Mouse (Mus musculus) liver, adult (tissue): ENCODE measurements around the gene R3hdm1.

Source experiments
- GATA4 ChIP-seq: IDR thresholded peaks from 2 replicates; pipeline ENCODE4 v1.6.1; 2014; ENCODE audit warnings: mild to moderate bottlenecking, low read length; ENCODE audit not compliant: insufficient replicate concordance

Gene R3hdm1

GRCm38 (mm10) chr1:128102641-128103461 lies at the start of gene R3hdm1, which contains the start of gene Zranb3:
Gene R3hdm1, plus strand, starts transcription at chr1:128103301.
Gene Zranb3, minus strand, starts transcription at chr1:128103047.
- no peak for TF ChIP-seq GATA4

DNA sequence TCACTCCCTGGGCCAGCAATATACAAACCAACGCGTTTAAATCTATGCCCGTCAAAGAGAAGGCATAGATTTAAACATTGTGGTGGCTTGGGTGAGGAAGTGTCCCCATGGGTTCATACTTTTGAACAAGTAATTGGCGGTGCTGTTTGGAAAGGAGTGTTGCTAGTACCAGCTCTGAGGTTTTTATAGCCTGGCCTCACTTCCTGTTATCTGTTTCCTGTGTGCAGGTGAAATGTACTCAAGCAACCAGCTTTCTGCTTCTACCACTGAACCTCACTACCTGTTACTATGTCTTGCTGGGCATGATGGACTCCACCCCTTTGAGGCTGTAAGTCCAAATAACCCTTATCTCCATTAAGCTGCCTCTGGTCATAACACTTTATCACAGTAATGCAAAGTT lies 45.8 kb upstream of the R3hdm1 start:
- no peak for TF ChIP-seq GATA4

GRCm38 (mm10) chr1:128058625-128059024 lies 44.5 kb upstream of the R3hdm1 start:
- no peak for TF ChIP-seq GATA4

DNA sequence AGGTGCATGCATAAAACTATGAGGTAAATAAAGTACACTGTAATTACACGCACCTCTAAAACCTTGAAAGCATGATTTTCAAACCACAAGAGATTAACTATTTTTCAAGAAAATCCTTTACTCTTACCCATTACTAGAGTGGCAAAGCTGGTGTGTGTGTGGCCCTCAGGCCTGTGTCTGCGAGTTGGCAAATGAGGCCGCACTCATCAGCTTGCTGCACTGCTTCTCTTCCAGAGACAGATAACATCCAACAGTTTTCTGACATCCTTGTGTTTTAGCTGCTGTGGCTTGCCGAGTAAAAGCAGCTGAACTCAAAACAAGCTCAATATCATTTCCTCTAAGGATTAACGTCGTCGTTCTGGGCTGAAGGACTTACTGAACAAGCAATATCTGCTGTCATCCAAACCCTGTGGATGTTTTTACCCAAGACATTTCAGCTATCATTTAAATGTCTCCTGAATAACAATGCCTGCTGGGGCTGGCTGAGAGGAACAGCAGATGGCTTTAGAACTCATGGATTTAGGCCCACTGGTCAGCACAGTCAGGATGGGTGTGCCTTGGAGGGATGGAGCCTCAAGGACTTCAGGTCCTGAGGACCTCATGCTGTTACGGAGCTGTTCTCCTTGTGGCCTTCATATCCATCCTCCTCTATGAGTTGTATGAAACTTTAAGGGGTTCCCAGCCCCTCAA lies 42.3 kb upstream of the R3hdm1 start:
- TF ChIP-seq GATA4: no peak

GRCm38 (mm10) chr1:128061401-128061800 lies 41.7 kb upstream of the R3hdm1 start:
- no peak for TF ChIP-seq GATA4

DNA sequence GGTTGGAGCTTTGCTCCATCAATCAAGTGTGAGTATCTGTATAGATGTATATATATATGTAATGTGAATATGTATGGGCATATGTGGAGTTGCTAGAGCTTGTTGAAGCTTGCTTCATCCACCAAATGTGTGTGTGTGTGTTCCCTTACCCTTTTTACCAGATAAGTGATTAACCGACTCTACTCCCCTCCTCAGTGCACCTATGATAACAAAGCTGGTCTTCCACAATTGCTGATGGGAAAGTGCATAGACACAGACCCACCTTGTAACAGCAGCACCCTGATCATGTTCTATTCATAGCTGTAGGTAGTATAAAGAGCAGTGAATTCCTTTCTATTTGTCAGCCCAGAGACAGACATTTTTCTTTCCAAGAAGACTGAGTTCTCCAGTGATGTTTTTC lies 40.9 kb upstream of the R3hdm1 start:
- no peak for TF ChIP-seq GATA4

- TF ChIP-seq GATA4: no peak
These were observed 38.4 kb upstream of the R3hdm1 start for GRCm38 (mm10) chr1:128064716-128065115.

DNA sequence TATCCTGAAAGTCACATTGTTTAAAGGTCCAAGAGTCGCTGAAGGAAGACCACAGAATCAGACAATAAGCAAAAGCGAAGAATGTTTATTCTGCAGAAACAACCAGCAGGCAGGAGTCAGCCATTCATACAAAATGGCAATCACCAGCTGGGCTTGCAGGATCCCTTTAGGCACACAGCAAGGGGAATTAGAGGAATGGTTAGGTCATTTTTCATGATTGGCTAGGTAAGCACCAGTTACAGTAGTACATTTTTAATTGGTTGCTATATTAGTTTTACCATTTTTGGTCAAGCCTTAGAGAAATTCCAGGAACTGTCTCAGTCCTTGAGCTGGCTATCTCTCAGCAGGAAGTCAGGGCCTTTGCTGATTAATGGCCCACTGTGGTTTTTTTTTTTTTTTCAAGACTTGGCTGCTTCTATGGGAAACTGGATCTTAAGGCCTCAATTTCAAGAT lies 34.1 kb upstream of the R3hdm1 start:
- TF ChIP-seq GATA4: peak; percentile 90

DNA sequence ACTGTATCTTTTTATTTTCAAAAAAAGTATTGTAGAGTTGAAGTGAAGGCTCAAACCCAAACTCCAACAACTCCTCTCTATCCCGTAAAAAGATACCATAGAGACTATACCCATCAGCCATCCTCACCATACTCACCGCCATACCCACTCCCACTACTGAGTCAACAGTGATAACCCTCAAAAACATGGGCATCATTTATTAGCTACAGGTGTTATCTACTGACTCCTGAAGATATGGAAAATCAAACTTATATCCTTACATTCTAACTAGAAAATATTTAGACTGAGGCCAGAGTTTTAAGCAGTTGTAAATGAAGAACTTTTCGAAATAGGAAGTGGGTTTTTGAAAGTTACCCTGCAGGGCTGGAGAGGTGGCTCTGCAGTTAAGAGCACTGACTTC lies 33.1 kb upstream of the R3hdm1 start:
- no peak for TF ChIP-seq GATA4

- no peak for TF ChIP-seq GATA4
These were observed 30.1 kb upstream of the R3hdm1 start for GRCm38 (mm10) chr1:128073051-128073450.

GRCm38 (mm10) chr1:128076791-128077479 lies 26.2 kb upstream of the R3hdm1 start:
- TF ChIP-seq GATA4: no peak

DNA sequence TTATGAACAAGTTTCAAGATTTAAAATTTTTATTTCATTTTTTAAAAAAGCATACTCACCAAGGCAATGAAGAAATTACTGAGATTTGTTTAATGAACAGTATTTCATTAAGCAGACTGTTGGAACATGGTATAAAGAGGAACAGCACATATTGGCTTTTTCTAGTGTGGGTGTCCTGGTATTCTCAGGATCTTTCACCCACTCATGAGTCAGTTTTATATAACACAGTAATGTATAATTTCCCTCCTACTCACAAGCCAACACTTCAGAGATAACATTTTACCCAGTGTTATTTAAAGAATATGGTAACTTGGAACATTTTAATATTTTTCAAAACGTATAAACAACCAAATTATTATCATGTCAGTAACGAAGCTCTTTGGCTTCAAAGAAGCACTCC lies 25.3 kb upstream of the R3hdm1 start:
- no peak for TF ChIP-seq GATA4

DNA sequence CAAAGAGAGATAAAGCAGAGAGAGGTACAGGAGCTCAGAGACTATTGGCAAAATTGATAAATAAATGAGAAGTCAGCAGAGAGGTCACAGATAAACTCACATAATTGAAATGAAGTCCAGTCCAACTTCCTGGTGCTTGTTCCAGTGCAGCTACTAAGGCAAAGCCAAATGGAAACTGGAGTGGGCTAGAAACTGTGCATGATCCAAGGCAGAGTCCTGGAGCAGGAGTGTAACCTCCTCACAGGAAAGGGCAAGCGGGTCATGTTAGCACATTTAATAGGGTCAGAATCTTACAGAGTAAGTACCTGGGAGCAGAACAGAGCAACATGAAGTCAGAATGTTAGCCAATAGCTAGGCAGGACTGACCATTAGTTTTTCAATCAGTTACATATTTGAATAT lies 24.5 kb upstream of the R3hdm1 start:
- no peak for TF ChIP-seq GATA4

- peak; percentile 59; the same call in 1 of the 2 replicates for TF ChIP-seq GATA4
These were observed 22.0 kb upstream of the R3hdm1 start for GRCm38 (mm10) chr1:128080936-128081696.

- no peak for TF ChIP-seq GATA4
These were observed 21.2 kb upstream of the R3hdm1 start for GRCm38 (mm10) chr1:128081873-128082272.

GRCm38 (mm10) chr1:128082800-128083199 lies 20.3 kb upstream of the R3hdm1 start:
- TF ChIP-seq GATA4: no peak

GRCm38 (mm10) chr1:128094686-128095085 lies 8.4 kb upstream of the R3hdm1 start:
- TF ChIP-seq GATA4: no peak
